Mouse (Mus musculus) liver, embryonic 11.5 days (tissue): ENCODE measurements at regions not wholly inside any gene's neighbourhood (a gene's known extent, or its start where the extent isn't known, plus 50 kb on each side); places are given as distances from the start of the nearest gene placed in this dataset.

Experiments used
- ATAC-seq: fragments of 200-750 bp; cut with Nextera tagmentation; replicated peaks from 2 replicates; pipeline ENCODE4 v1.8.0; 2017; ENCODE audit warnings: moderate number of reproducible peaks, mild to moderate bottlenecking, moderate TSS enrichment, moderate library complexity; ENCODE audit not compliant: low FRiP score
- DNase-seq: peaks from one replicate; pipeline ENCODE4 v3.0.0-alpha.2; 2017; ENCODE audit warnings: low spot score
- H3K27ac ChIP-seq: fragments of 300-500 bp; sonication (generic); 2 replicates; pipeline ENCODE4 v1.5.1; 2014; ENCODE audit warnings: mild to moderate bottlenecking, low read depth, low read length, control low read depth
- H3K27me3 ChIP-seq: fragments of 300-500 bp; sonication (generic); replicated peaks from 2 replicates; pipeline ENCODE4 v1.6.1; 2014; ENCODE audit warnings: low read length, mixed read lengths; ENCODE audit not compliant: control insufficient read depth, insufficient read depth
- H3K36me3 ChIP-seq: fragments of 300-500 bp; sonication (generic); 2 replicates; pipeline ENCODE4 v1.6.1; 2014; ENCODE audit warnings: mild to moderate bottlenecking, low read length, moderate library complexity, mixed read lengths; ENCODE audit not compliant: control insufficient read depth, insufficient read depth
- H3K4me1 ChIP-seq: fragments of 300-500 bp; sonication (generic); replicated peaks from 2 replicates; pipeline ENCODE4 v1.6.1; 2014; ENCODE audit warnings: low read length, mixed read lengths; ENCODE audit not compliant: control insufficient read depth, insufficient read depth
- H3K4me2 ChIP-seq: fragments of 300-500 bp; sonication (generic); 2 replicates; pipeline ENCODE4 v1.6.1; 2014; ENCODE audit warnings: mild to moderate bottlenecking, control low read depth, moderate library complexity
- H3K4me3 ChIP-seq: fragments of 300-500 bp; sonication (generic); 2 replicates; pipeline ENCODE4 v1.5.1; 2014; ENCODE audit warnings: low read depth, low read length, control low read depth
- H3K9ac ChIP-seq: fragments of 300-500 bp; sonication (generic); 2 replicates; pipeline ENCODE4 v1.6.1; 2014; ENCODE audit warnings: low read depth, low read length, control low read depth
- H3K9me3 ChIP-seq: fragments of 300-500 bp; sonication (generic); 2 replicates; pipeline ENCODE4 v1.6.1; 2016; ENCODE audit warnings: low read length, inconsistent platforms, mixed read lengths; ENCODE audit not compliant: control insufficient read depth
- WGBS: fragments of 180-500 bp; shearing (Covaris S2); extraction: QIAGEN DNeasy Blood & Tissue Kit; methylation state at CpG from one replicate; pipeline ENCODE4 v1.1.7; 2014; 5-methylcytosine and 5-hydroxymethylcytosine counted together

DNA sequence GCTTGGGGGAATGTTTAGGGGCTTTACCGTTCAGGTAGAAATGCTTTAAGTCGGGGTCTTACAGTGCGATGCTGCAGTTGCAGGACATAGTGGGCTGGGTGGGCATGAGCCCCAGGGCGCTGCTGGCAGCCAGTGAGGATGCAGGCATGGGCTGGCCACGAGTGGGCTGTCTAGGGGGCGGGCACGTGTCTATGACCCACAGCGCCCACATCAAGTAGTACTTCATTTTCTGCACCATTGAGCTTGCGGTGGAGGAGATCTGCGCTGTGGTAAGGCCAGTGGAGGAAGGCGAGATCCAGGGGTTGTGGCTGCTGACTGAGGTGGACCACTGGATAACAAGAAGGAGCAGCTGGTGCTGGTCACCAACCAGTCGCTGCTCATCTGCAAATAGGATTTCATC lies 52.4 kb upstream of the Olfr291 start:
- H3K9me3 ChIP-seq, result no peaks in the 10 kb centered on the region
- WGBS, result 29% methylated on average over 12 of the region's 12 CpGs
- DNase-seq (no peak), ATAC-seq (no peak)
- peaks cover 5% of the 10 kb centered on the region; the same call in 1 of the 2 replicates for H3K27me3 ChIP-seq
- H3K4me2 ChIP-seq, result no peak overlapping the region
- H3K36me3 ChIP-seq, result no peaks in the 10 kb centered on the region
- H3K27ac ChIP-seq, result no peak overlapping the region
- H3K4me3 ChIP-seq, result no peak overlapping the region
- H3K4me1 ChIP-seq, result no peaks in the 10 kb centered on the region
- H3K9ac ChIP-seq, result no peak overlapping the region

DNA sequence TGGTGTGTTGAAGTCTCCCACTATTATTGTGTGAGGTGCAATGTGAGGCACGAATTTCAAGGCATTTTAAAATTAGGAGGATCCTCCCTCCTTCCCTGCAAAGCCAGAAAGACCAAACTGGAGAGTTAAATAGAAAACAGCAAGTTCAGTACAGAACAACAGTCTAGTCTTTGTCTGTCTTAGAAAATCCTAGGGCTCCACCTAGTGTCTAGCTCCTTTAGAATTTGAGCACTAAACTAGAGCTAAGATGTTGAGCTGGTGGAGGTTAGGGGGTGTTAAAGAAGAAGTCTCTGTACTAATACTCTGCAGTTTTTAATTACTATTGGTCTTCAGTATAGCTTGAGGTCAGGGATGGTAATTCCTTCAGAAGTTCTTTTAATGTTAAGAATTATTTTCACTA lies 58.7 kb upstream of the Olfr291 start:
- no peak for ATAC-seq
- H3K27me3 ChIP-seq, result no peaks in the 10 kb centered on the region
- DNase-seq, result no peak
- H3K9me3 ChIP-seq, result no peaks in the 10 kb centered on the region
- 3% methylated on average over 1 of the region's 1 CpGs for WGBS
- no peaks in the 10 kb centered on the region for H3K36me3 ChIP-seq
- no peaks in the 10 kb centered on the region for H3K4me1 ChIP-seq
- H3K9ac ChIP-seq, result no peak overlapping the region
- H3K4me3 ChIP-seq, result no peak overlapping the region
- no peak overlapping the region for H3K4me2 ChIP-seq
- no peak overlapping the region for H3K27ac ChIP-seq

GRCm38 (mm10) chr7:84779276-84779825 lies 74.0 kb upstream of the Olfr291 start:
- Histone ChIP-seq H3K4me3 (peak overlapping the region; percentile 62), H3K27me3 (no peaks in the 10 kb centered on the region), H3K36me3 (no peaks in the 10 kb centered on the region), H3K9ac (peak overlapping the region; percentile 54), H3K27ac (no peak overlapping the region), H3K4me1 (no peaks in the 10 kb centered on the region), H3K4me2 (peak overlapping the region; percentile 68), H3K9me3 (no peaks in the 10 kb centered on the region)
- ATAC-seq (peak; percentile 95), DNase-seq (peak; percentile 77)
- 0% methylated on average over 30 of the region's 30 CpGs for WGBS

- Histone ChIP-seq H3K9ac (no peak overlapping the region), H3K4me3 (no peak overlapping the region)
- DNase-seq, result no peak
Observed at GRCm38 (mm10) chr7:84777696-84778095, 75.7 kb upstream of the Olfr291 start.

DNA sequence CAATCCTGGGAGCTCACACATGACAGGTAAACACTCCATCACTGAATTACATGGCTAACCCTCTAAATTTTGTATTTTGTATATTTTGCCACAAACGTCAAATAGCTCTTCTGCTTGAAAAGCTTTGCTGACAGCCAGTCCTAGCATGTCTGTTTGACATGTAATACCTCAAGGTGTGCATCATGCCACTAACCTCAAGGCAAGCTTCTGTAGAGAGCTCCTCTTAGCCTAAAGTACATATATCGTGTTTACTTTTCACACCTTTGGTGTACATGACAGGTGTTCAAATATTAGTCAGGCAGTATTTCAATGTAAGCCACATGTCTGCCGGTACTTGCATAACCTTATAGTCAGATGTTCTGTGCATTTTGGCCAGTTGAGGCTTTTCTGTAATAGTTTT lies 66.5 kb upstream of the Zfand6 start:
- Histone ChIP-seq H3K4me3 (no peak overlapping the region), H3K27me3 (no peaks in the 10 kb centered on the region), H3K36me3 (no peaks in the 10 kb centered on the region), H3K9ac (no peak overlapping the region), H3K27ac (no peak overlapping the region), H3K9me3 (no peaks in the 10 kb centered on the region), H3K4me2 (no peak overlapping the region), H3K4me1 (no peaks in the 10 kb centered on the region)
- WGBS, result 80% methylated on average over 3 of the region's 3 CpGs
- DNase-seq, result no peak
- ATAC-seq, result no peak

More at GRCm38 (mm10) chr7:84777696-84778095, 75.7 kb upstream of the Olfr291 start:
- Histone ChIP-seq H3K27me3 (no peaks in the 10 kb centered on the region), H3K4me2 (no peak overlapping the region), H3K36me3 (no peaks in the 10 kb centered on the region), H3K9me3 (no peaks in the 10 kb centered on the region), H3K4me1 (no peaks in the 10 kb centered on the region), H3K27ac (no peak overlapping the region)
- ATAC-seq, result no peak

- Histone ChIP-seq H3K4me1 (0 out of 2 replicates have a peak, but pooled peaks cover 3% of the 10 kb centered on the region), H3K9me3 (no peaks in the 10 kb centered on the region), H3K27ac (no peak overlapping the region), H3K9ac (no peak overlapping the region), H3K27me3 (no peaks in the 10 kb centered on the region), H3K36me3 (no peaks in the 10 kb centered on the region), H3K4me3 (no peak overlapping the region), H3K4me2 (no peak overlapping the region)
- DNase-seq (no peak), ATAC-seq (no peak)
- 85% methylated on average over 1 of the region's 1 CpGs for WGBS
Observed at GRCm38 (mm10) chr7:84753361-84753760, 63.6 kb upstream of the Zfand6 start.

DNA sequence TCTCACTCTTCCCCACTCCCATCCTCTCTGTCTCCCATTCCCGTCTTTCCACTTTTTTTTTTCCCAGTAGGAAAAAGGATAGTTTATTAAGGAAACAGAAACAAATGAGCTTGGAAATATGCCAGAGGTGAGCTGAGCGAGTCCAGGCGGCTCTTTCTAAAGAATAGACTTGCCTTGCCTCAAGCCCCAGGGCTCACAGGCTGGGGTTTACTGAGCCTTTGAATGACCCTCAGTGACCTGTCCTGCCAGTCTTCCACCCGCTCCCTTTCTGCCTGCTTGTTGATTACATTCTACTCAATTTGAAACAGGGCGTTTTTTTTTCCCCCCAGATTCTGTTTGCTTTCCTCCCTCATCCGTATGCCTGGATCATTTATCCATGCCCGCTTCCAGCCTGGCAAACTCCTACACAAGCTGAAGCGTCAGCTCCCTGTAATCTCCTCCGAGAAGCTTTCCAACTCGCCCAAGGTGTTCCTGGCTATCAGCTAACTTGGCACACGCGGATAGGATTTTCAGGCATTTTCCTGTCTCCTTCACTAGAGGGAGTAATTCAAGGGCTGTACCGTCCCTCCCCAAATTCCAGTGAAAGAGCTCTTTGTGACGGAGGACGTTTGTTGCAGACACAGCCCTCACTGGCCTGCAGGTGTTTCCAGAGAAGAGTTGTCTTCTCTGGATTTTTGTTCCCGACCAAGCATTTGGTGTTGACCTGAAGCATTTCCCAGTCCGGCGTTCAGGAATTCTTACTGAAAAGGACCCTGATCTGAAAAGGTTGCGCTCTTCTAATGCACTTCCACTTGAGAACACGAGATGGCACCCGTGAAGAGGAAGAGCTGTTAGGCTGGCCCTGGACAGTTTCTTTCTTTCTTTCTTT lies 59.9 kb upstream of the Zfand6 start:
- no peaks in the 10 kb centered on the region for H3K36me3 ChIP-seq
- DNase-seq, result peak; percentile 51
- no peaks in the 10 kb centered on the region for H3K27me3 ChIP-seq
- H3K4me2 ChIP-seq, result peak overlapping the region; percentile 75
- H3K4me3 ChIP-seq, result peak overlapping the region; percentile 46
- H3K4me1 ChIP-seq, result 0 out of 2 replicates have a peak, but pooled peaks cover 3% of the 10 kb centered on the region
- peak overlapping the region; percentile 38; the same call in 1 of the 2 replicates for H3K9ac ChIP-seq
- peak; percentile 71 for ATAC-seq
- H3K9me3 ChIP-seq, result no peaks in the 10 kb centered on the region
- H3K27ac ChIP-seq, result no peak overlapping the region
- 6% methylated on average over 21 of the region's 21 CpGs for WGBS

GRCm38 (mm10) chr7:84747847-84748246 lies 58.1 kb upstream of the Zfand6 start:
- ATAC-seq (no peak), DNase-seq (no peak)
- Histone ChIP-seq H3K9ac (no peak overlapping the region), H3K9me3 (no peaks in the 10 kb centered on the region), H3K27ac (no peak overlapping the region), H3K4me1 (0 out of 2 replicates have a peak, but pooled peaks cover 3% of the 10 kb centered on the region), H3K4me3 (no peak overlapping the region), H3K4me2 (no peak overlapping the region), H3K27me3 (no peaks in the 10 kb centered on the region), H3K36me3 (no peaks in the 10 kb centered on the region)
- 39% methylated on average over 1 of the region's 1 CpGs for WGBS
